Mouse (Mus musculus): ENCODE measurements at regions not wholly inside any gene's neighbourhood (a gene's known extent, or its start where the extent isn't known, plus 50 kb on each side); places are given as distances from the start of the nearest gene placed in this dataset.

DNA sequence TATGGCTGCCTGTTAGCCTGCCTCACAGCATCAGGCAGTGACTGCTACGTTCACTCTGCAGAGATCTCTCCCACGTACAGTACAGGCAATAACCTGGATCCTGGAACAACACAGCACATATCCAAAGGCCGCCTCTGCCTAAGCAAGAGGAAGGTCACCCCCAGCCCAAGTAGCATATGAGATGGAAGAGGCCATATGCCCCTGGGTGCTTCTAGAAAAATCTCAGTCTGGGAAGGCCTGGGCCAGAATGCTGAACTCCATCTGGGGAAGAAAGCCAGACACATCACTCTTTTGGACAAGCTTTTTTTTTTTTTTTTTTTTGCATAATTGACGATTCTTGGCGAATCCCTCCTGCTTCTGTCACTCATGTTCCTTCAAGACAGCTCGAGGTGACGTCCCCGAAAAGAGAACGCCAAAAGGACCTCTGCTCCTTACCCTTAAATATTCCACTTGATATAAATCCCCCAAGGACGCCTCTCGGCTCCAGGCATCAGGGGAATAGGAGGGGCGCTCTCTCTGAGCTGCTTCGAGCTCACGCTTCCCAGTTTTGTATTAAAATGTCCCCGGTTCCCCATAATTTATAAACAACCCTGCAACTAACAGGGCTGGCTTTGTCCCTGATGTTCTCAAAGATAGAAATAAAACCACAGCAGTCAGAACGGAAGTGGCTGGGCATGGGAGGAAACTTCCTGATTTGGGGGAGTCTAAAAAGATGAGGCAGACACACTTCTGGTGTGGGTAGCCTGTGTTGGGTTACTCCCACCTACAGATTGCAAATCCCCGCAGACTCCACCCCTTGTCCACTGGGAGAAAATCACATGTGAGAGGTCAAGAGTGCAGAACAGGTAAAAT, 150.4 kb downstream of the Cryba4 start:
- DNase-seq (ENCODE audit: low spot score) (no peak), ATAC-seq (ENCODE audit: low FRiP score, low TSS enrichment) (no peak)
- Histone ChIP-seq H3K27ac (replicated peaks) (no peak overlapping the region), H3K36me3 (ENCODE audit: control insufficient read depth, insufficient read depth, low read length) (no peaks in the 10 kb centered on the region), H3K4me1 (replicated peaks; ENCODE audit: control insufficient read depth, insufficient read depth) (no peaks in the 10 kb centered on the region), H3K4me2 (replicated peaks; ENCODE audit: low read depth) (no peak overlapping the region), H3K9me3 (ENCODE audit: control insufficient read depth, low read length) (no peaks in the 10 kb centered on the region), H3K9ac (ENCODE audit: low read length) (no peak overlapping the region), H3K4me3 (ENCODE audit: low read depth, low read length) (no peak overlapping the region), H3K27me3 (ENCODE audit: control insufficient read depth, insufficient read depth, low read length) (no peaks in the 10 kb centered on the region)
- WGBS: 65% methylated on average over 17 of the region's 17 CpGs
- TF ChIP-seq EP300 (optimal IDR thresholded peaks at IDR 0.05): no peak
- no peak for TF ChIP-seq CTCF (IDR thresholded peaks at IDR 0.05; ENCODE audit: low read depth)

DNA sequence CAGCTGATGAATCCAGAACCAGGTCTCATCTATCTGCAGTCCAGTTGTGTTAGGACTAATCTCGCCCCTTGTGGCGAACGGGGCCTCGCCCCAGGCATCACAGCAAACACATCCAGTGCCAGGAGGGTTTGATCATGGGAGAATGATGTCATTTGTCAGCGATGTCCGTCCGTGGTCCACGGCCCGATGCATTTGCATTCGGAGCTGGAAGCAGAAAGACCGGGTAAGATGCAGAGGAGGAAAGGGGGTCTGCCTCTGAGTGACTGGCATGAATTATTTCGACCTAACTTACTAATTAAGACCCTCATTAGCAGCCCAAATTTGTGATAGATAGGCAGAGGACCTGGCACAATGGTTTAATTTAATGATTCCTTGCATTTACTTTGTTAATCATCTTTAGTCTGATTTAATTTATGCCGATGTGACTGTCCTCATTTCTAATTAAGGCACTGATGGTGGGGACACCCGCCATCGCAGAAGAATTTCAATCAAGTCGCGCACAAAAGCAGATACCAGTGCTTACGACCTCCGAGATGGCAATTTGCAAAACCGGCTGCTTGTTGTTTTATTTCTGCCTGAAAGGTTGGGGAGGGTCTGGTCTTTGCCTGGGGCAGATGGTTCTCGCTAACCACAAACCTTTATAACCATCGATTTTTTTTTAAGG, 141.9 kb downstream of the Cryba4 start:
- ATAC-seq (ENCODE audit: low FRiP score, low TSS enrichment): no peak
- H3K9ac ChIP-seq (ENCODE audit: low read length): no peak overlapping the region
- no peak overlapping the region for H3K4me2 ChIP-seq (replicated peaks; ENCODE audit: low read depth)
- no peaks in the 10 kb centered on the region for H3K27me3 ChIP-seq (ENCODE audit: control insufficient read depth, insufficient read depth, low read length)
- no peak overlapping the region for H3K4me3 ChIP-seq (ENCODE audit: low read depth, low read length)
- no peaks in the 10 kb centered on the region for H3K4me1 ChIP-seq (replicated peaks; ENCODE audit: control insufficient read depth, insufficient read depth)
- no peak for DNase-seq (ENCODE audit: low spot score)
- no peaks in the 10 kb centered on the region for H3K36me3 ChIP-seq (ENCODE audit: control insufficient read depth, insufficient read depth, low read length)
- TF ChIP-seq EP300 (optimal IDR thresholded peaks at IDR 0.05) (no peak), CTCF (IDR thresholded peaks at IDR 0.05; ENCODE audit: low read depth) (no peak)
- WGBS: 63% methylated on average over 22 of the region's 22 CpGs
- H3K27ac ChIP-seq (replicated peaks): no peak overlapping the region
- no peaks in the 10 kb centered on the region for H3K9me3 ChIP-seq (ENCODE audit: control insufficient read depth, low read length)

DNA sequence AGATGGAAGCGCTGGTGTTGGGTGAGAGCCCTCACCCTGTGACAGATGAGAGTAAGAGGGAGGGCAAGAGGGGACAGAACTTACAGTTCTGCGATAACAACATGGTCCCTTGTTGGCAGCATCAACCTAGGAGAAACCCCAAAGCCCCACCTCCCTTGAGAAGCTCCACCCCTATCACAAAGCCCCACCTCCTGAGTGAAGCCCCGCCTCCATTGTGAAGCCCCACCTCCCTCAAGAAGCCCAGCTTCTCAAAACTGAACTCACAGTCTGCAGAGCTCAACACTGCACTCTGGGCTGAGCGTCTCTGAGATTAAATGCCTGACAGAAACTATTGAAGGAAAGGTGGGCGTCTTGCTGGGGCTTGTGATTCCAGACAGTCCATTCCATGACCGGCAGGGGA, 131.6 kb downstream of the Cryba4 start:
- Histone ChIP-seq H3K9me3 (ENCODE audit: control insufficient read depth, low read length) (no peaks in the 10 kb centered on the region), H3K4me2 (replicated peaks; ENCODE audit: low read depth) (no peak overlapping the region), H3K27me3 (ENCODE audit: control insufficient read depth, insufficient read depth, low read length) (no peaks in the 10 kb centered on the region), H3K36me3 (ENCODE audit: control insufficient read depth, insufficient read depth, low read length) (no peaks in the 10 kb centered on the region), H3K4me3 (ENCODE audit: low read depth, low read length) (no peak overlapping the region), H3K27ac (replicated peaks) (no peak overlapping the region), H3K9ac (ENCODE audit: low read length) (no peak overlapping the region), H3K4me1 (replicated peaks; ENCODE audit: control insufficient read depth, insufficient read depth) (no peaks in the 10 kb centered on the region)
- 66% methylated on average over 6 of the region's 6 CpGs for WGBS
- no peak for TF ChIP-seq CTCF (IDR thresholded peaks at IDR 0.05; ENCODE audit: low read depth)
- TF ChIP-seq EP300 (optimal IDR thresholded peaks at IDR 0.05): no peak
- DNase-seq (ENCODE audit: low spot score) (no peak), ATAC-seq (ENCODE audit: low FRiP score, low TSS enrichment) (no peak)

DNA sequence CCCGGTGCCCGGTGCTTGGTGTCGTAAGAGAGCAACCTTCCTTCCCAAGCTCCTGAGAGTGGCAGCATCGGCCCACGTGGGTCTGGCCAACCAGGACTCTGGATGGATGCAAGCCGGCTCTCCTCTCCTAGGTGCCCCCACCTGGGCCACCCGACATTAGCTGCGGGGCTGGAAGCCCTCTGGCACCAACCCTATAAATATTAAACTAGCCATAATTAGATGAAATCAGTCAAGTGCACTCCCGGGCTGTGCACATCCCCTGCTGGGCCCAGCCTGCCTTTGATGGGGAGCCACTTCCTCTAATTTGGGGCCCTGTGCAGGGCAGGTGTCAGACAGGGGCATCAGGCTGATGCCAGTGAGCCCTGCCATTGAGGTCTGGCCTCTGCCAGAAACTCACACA, 130.8 kb downstream of the Cryba4 start:
- no peaks in the 10 kb centered on the region for H3K9me3 ChIP-seq (ENCODE audit: control insufficient read depth, low read length)
- no peak overlapping the region for H3K9ac ChIP-seq (ENCODE audit: low read length)
- TF ChIP-seq EP300 (optimal IDR thresholded peaks at IDR 0.05) (no peak), CTCF (IDR thresholded peaks at IDR 0.05; ENCODE audit: low read depth) (no peak)
- no peaks in the 10 kb centered on the region for H3K27me3 ChIP-seq (ENCODE audit: control insufficient read depth, insufficient read depth, low read length)
- no peak overlapping the region for H3K4me2 ChIP-seq (replicated peaks; ENCODE audit: low read depth)
- no peaks in the 10 kb centered on the region for H3K36me3 ChIP-seq (ENCODE audit: control insufficient read depth, insufficient read depth, low read length)
- 78% methylated on average over 9 of the region's 9 CpGs for WGBS
- ATAC-seq (ENCODE audit: low FRiP score, low TSS enrichment) (no peak), DNase-seq (ENCODE audit: low spot score) (no peak)
- no peaks in the 10 kb centered on the region for H3K4me1 ChIP-seq (replicated peaks; ENCODE audit: control insufficient read depth, insufficient read depth)
- H3K4me3 ChIP-seq (ENCODE audit: low read depth, low read length): no peak overlapping the region
- no peak overlapping the region for H3K27ac ChIP-seq (replicated peaks)

DNA sequence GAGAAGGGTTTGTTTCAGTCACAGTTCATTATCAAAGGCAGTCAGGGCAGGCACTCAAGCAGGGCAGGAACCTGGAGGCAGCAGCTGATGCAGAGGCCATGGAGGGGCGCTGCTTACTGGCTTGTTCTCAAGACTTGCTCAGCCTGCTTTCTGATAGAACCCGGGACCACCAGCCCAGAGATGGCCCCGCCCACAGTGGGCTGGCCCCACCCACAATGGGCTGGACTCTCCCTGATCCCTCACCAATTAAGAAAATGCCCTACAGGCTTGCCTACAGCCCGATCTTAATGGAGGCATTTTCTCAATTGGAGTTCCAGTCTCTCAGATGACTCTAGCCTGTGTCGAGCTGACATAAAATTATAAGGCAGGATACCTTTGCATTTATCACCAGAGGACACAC, 129.7 kb downstream of the Cryba4 start:
- no peaks in the 10 kb centered on the region for H3K27me3 ChIP-seq (ENCODE audit: control insufficient read depth, insufficient read depth, low read length)
- TF ChIP-seq CTCF (IDR thresholded peaks at IDR 0.05; ENCODE audit: low read depth) (no peak), EP300 (optimal IDR thresholded peaks at IDR 0.05) (no peak)
- H3K9me3 ChIP-seq (ENCODE audit: control insufficient read depth, low read length): no peaks in the 10 kb centered on the region
- H3K4me2 ChIP-seq (replicated peaks; ENCODE audit: low read depth): no peak overlapping the region
- no peak overlapping the region for H3K27ac ChIP-seq (replicated peaks)
- no peak for ATAC-seq (ENCODE audit: low FRiP score, low TSS enrichment)
- no peaks in the 10 kb centered on the region for H3K36me3 ChIP-seq (ENCODE audit: control insufficient read depth, insufficient read depth, low read length)
- H3K9ac ChIP-seq (ENCODE audit: low read length): no peak overlapping the region
- no peaks in the 10 kb centered on the region for H3K4me1 ChIP-seq (replicated peaks; ENCODE audit: control insufficient read depth, insufficient read depth)
- H3K4me3 ChIP-seq (ENCODE audit: low read depth, low read length): no peak overlapping the region
- WGBS: 15% methylated on average over 5 of the region's 5 CpGs
- DNase-seq (ENCODE audit: low spot score): no peak

DNA sequence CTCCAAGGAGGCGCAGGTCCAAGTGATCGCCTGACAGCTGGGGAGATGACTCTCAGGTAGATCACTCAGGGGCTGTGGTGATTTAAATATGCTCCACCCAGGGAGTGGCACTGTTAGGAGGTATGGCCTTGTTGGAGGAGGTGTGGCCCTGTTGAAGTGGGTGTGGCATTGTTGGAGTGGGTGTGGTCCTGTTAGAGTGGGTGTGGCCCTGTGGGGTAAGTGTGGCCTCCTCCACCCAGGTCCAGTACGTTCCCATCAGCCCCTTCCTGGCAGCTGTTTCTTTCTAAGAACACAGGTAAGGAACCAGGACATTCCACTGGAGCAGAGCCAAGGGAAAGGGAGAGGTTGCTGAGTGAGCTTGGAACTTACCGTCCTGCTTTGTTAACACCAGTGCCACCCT, 125.1 kb downstream of the Cryba4 start:
- TF ChIP-seq CTCF (IDR thresholded peaks at IDR 0.05; ENCODE audit: low read depth) (no peak), EP300 (optimal IDR thresholded peaks at IDR 0.05) (no peak)
- DNase-seq (ENCODE audit: low spot score) (peak; percentile 78), ATAC-seq (ENCODE audit: low FRiP score, low TSS enrichment) (peak; percentile 94)
- Histone ChIP-seq H3K4me3 (ENCODE audit: low read depth, low read length) (no peak overlapping the region), H3K4me1 (replicated peaks; ENCODE audit: control insufficient read depth, insufficient read depth) (no peaks in the 10 kb centered on the region), H3K4me2 (replicated peaks; ENCODE audit: low read depth) (no peak overlapping the region), H3K36me3 (ENCODE audit: control insufficient read depth, insufficient read depth, low read length) (no peaks in the 10 kb centered on the region), H3K27me3 (ENCODE audit: control insufficient read depth, insufficient read depth, low read length) (no peaks in the 10 kb centered on the region), H3K9me3 (ENCODE audit: control insufficient read depth, low read length) (no peaks in the 10 kb centered on the region), H3K27ac (replicated peaks) (no peak overlapping the region), H3K9ac (ENCODE audit: low read length) (no peak overlapping the region)
- 52% methylated on average over 4 of the region's 4 CpGs for WGBS

Measured in stomach, postnatal 0 days (tissue).